Mouse (Mus musculus): ENCODE results near the gene Sike1.

Sike1 gene

DNA sequence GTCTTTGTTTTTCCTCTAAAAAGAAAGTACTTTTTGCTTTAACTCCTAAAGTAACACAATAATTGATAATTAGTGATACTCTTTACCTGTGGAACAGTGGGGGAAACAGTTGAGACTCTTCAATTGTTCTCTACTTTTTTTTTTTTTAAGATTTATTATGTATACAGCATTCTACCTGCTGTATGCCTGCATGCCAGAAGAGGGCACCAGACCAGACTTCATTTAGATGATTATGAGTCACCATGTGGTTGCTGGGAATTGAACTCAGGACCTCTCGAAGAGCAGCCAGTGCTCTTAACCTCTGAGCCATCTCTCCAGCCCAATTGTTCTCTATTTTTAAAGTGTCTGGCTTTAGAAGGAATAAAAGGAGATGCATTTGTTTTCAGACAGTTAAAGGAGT, 30.7 kb downstream of the Sike1 start:
- DNase-seq (ENCODE audit: low spot score) = no peak

DNA sequence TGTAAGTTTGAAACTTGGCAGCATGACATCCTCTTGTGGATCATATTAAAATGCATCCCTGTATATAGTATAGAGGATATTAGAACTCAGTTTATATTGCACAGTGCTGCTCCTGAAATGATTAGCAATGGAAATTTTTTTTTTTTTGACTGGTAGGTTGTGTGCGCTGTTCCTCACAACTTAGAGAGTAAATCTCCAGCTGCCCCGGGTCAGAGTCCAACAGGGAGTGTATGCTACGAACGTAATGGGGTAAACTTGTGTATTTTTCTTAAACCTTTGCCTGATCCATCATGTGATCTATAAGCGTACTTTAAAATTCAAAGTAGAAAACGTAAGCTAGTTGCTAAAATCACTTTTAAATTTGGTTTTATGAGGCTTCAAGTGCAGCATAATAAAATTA, 44.8 kb downstream of the Sike1 start:
- DNase-seq (ENCODE audit: low spot score) = no peak

DNA sequence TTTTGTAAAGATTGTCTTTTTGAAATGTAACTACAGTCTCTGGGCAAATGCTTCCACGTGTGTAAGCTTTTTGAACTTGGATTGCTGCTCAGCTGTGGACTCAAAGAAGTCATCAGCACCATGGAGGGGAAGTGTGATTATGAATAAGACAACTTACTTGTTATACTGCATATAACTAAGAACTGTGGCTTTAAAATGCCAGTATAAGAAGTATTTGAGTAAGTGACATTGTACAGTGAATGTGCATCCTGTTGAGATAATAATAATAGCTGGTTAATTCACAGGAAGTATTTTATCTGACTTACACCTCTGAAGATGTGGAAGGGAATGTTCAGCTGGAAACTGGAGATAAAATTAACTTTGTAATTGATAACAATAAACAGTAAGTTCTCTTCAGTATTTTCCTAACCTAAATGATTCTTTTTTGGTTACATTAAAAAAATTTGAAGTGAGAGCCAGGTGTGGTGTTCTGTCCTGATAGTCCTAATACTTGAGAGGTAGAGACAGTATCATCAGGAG, 45.4 kb downstream of the Sike1 start:
- no peak for DNase-seq (ENCODE audit: low spot score)

DNA sequence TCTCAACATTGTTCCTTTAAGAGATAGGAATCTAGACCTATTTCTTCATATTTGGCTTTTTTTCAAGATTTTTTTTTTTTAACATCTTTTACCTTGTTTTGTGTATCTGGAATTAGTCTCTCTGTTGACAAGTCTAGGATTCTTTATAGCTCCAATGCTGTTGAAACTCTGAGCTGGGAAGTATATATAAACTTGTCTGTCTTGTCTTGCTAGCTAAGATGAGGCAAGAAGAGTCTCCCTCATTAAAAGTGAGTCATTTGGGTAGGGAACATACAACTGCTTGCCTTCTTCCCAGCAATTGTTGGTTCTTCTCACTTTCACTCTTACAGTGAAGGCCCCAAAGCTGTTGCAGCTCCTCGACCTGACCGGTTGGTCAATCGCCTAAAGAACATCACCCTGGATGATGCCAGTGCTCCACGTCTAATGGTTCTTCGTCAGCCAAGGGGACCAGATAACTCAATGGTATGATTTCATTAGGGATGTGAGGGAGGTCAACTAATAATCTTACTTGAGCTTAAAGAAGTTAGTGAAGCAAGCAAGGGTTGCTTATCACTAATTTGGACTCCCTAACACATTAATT, 60.6 kb downstream of the Sike1 start:
- no peak for DNase-seq (ENCODE audit: low spot score)

- peak; percentile 13 for DNase-seq (ENCODE audit: low spot score)
Measured at GRCm38 (mm10) chr3:103057752-103058151, 62.2 kb downstream of the Sike1 start.

Data from urinary bladder, postnatal 14 days (tissue).